Mouse (Mus musculus): Measurements from ENCODE around the gene Baiap2. TPM values are rescaled to one million over a fixed set of nuclear protein-coding genes. Genes with fewer than 3 reads are reported as not detected.

The Baiap2 gene
- total RNA-seq, 2 experiments from 2014 or later: 4.4 to 12.0 TPM

Small RNA genes within 50 kb of the gene (microRNA-seq; reads per million reads assigned to microRNA genes)
- 0 reads per million in 2 experiments for gene Mir3065 (ENCODE audit: borderline number of aligned reads in 2 of 2)
- gene Mir338 (ENCODE audit: borderline number of aligned reads in 2 of 2): 0 reads per million in 2 experiments

Other genes with a start within 250 kb of the Baiap2 start
- 10 to 100 TPM; 27.9 TPM for gene Chmp6, start 29.3 kb upstream of the Baiap2 start, total RNA-seq (2021)
- 1 to 10 TPM; 3.8 to 4.4 TPM for gene Aatk, start 104.4 kb downstream of the Baiap2 start, total RNA-seq (2021)
- gene Cep131, start 144.1 kb downstream of the Baiap2 start, total RNA-seq (2021): 10 to 100 TPM in 1 of 2 experiments, 1 to 10 TPM in 1; 9.6 to 11.5 TPM
- gene Tepsin, start 156.0 kb downstream of the Baiap2 start, total RNA-seq (2021): 1 to 10 TPM; 7.0 to 7.4 TPM
- 10 to 100 TPM; 64.5 to 67.7 TPM for gene Ndufaf8, start 156.2 kb downstream of the Baiap2 start, total RNA-seq (2021)
- gene Slc38a10, start 208.6 kb downstream of the Baiap2 start, total RNA-seq (2021): 10 to 100 TPM; 79.8 to 81.1 TPM

Measured in heart, postnatal 36 days (tissue).